Mouse (Mus musculus) liver, embryonic 16.5 days (tissue): ENCODE measurements around the gene Aktip. TPM values are rescaled to one million over a fixed set of nuclear protein-coding genes. Genes with fewer than 3 reads are reported as not detected.

Experiments used
- ATAC-seq: fragments of 200-750 bp; cut with Nextera tagmentation; 2 replicates; pipeline ENCODE4 v1.8.0; 2017; ENCODE audit warnings: low read depth, mild to moderate bottlenecking, moderate number of reproducible peaks, moderate library complexity
- H3K27ac ChIP-seq: fragments of 300-500 bp; sonication (generic); 2 replicates; pipeline ENCODE4 v1.5.1; 2014; ENCODE audit warnings: mild to moderate bottlenecking, low read length
- H3K27me3 ChIP-seq: fragments of 300-500 bp; sonication (generic); 2 replicates; pipeline ENCODE4 v1.6.1; 2014; ENCODE audit warnings: low read depth, low read length, mixed read lengths; ENCODE audit not compliant: control insufficient read depth, insufficient read depth
- H3K36me3 ChIP-seq: fragments of 300-500 bp; sonication (generic); 2 replicates; pipeline ENCODE4 v1.6.1; 2014; ENCODE audit warnings: mild to moderate bottlenecking; ENCODE audit not compliant: control insufficient read depth, insufficient read depth
- H3K4me1 ChIP-seq: fragments of 300-500 bp; sonication (generic); 2 replicates; pipeline ENCODE4 v1.6.1; 2014; ENCODE audit warnings: low read depth, low read length, mixed read lengths; ENCODE audit not compliant: control insufficient read depth
- H3K4me2 ChIP-seq: fragments of 300-500 bp; sonication (generic); 2 replicates; pipeline ENCODE4 v1.6.1; 2014; ENCODE audit warnings: low read depth, low read length, mixed read lengths
- H3K4me3 ChIP-seq: fragments of 300-500 bp; sonication (generic); 2 replicates; pipeline ENCODE4 v1.5.1; 2014; ENCODE audit warnings: low read depth, mild to moderate bottlenecking, low read length
- H3K9ac ChIP-seq: fragments of 300-500 bp; sonication (generic); 2 replicates; pipeline ENCODE4 v1.6.1; 2014; ENCODE audit warnings: low read depth, low read length
- H3K9me3 ChIP-seq: fragments of 300-500 bp; sonication (generic); replicated peaks from 2 replicates; pipeline ENCODE4 v1.6.1; 2016; ENCODE audit warnings: low read length; ENCODE audit not compliant: control insufficient read depth
- WGBS: fragments of 180-500 bp; shearing (Covaris S2); extraction: QIAGEN DNeasy Blood & Tissue Kit; methylation state at CpG from one replicate; pipeline ENCODE4 v1.1.7; 2014; ENCODE audit not compliant: insufficient replicate concordance; 5-methylcytosine and 5-hydroxymethylcytosine counted together
- polyA plus RNA-seq: library from polyadenylated mRNA; unstranded; fragments of >200 nt; fragmentation: Nextera tagmentation; extraction: Ambion mirVana; gene quantifications from 2 replicates; pipeline ENCODE4 v1.2.1, GENCODE M21; 2015

Aktip gene
- polyA plus RNA-seq, 1 experiment from 2014 or later, result 7.7 TPM

DNA sequence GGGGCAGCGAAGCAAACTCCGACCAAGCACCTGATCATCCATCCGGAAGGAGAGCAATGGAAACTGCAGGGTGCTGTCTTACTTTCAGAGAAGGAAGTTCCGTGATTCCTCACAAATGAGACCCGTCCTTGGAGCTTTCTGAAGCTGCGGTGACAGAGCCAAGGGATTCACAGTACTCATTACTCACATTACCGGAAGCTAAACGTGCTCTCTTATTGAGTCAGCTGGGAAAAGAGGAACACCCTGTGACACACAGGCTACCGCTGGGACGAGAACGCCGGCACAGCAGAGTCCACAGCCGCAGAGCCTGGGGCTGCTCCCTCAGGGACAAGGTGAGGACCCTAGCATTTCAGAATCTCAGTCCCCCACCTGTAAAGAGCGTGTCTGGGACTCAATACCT, 23.6 kb downstream of the Aktip start:
- ATAC-seq, result no peak
- Histone ChIP-seq H3K27ac (no peak overlapping the region), H3K4me3 (no peak overlapping the region), H3K4me1 (no peaks in the 10 kb centered on the region), H3K9ac (no peak overlapping the region), H3K9me3 (no peaks in the 10 kb centered on the region), H3K4me2 (no peak overlapping the region), H3K36me3 (no peaks in the 10 kb centered on the region), H3K27me3 (no peaks in the 10 kb centered on the region)
- 45% methylated on average over 14 of the region's 14 CpGs for WGBS

GRCm38 (mm10) chr8:91171605-91172004, 28.2 kb downstream of the Aktip start:
- H3K9me3 ChIP-seq, result no peaks in the 10 kb centered on the region
- H3K27ac ChIP-seq, result no peak overlapping the region
- H3K4me1 ChIP-seq, result no peaks in the 10 kb centered on the region
- 80% methylated on average over 13 of the region's 13 CpGs for WGBS
- no peaks in the 10 kb centered on the region for H3K36me3 ChIP-seq
- no peak overlapping the region for H3K4me3 ChIP-seq
- no peaks in the 10 kb centered on the region for H3K27me3 ChIP-seq
- H3K9ac ChIP-seq, result no peak overlapping the region
- no peak for ATAC-seq
- no peak overlapping the region for H3K4me2 ChIP-seq

- Histone ChIP-seq H3K4me2 (no peak overlapping the region), H3K9me3 (no peaks in the 10 kb centered on the region), H3K9ac (no peak overlapping the region), H3K27me3 (no peaks in the 10 kb centered on the region), H3K36me3 (no peaks in the 10 kb centered on the region), H3K4me1 (no peaks in the 10 kb centered on the region), H3K4me3 (no peak overlapping the region), H3K27ac (no peak overlapping the region)
- ATAC-seq, result no peak
- WGBS, result 67% methylated on average over 14 of the region's 14 CpGs
These were observed 28.9 kb downstream of the Aktip start for GRCm38 (mm10) chr8:91170914-91171313.

GRCm38 (mm10) chr8:91170152-91170551, 29.6 kb downstream of the Aktip start:
- 66% methylated on average over 6 of the region's 6 CpGs for WGBS
- Histone ChIP-seq H3K36me3 (no peaks in the 10 kb centered on the region), H3K4me1 (no peaks in the 10 kb centered on the region), H3K27ac (no peak overlapping the region), H3K27me3 (no peaks in the 10 kb centered on the region), H3K4me3 (no peak overlapping the region), H3K9me3 (no peaks in the 10 kb centered on the region), H3K9ac (no peak overlapping the region), H3K4me2 (no peak overlapping the region)
- ATAC-seq, result no peak

GRCm38 (mm10) chr8:91159959-91160800, 39.6 kb downstream of the Aktip start:
- no peak for ATAC-seq
- Histone ChIP-seq H3K36me3 (no peaks in the 10 kb centered on the region), H3K4me2 (no peak overlapping the region), H3K27ac (no peak overlapping the region), H3K4me3 (no peak overlapping the region), H3K27me3 (no peaks in the 10 kb centered on the region), H3K9me3 (no peaks in the 10 kb centered on the region), H3K4me1 (no peaks in the 10 kb centered on the region; the same call in 1 of the 2 replicates), H3K9ac (no peak overlapping the region)
- WGBS, result 37% methylated on average over 15 of the region's 15 CpGs

DNA sequence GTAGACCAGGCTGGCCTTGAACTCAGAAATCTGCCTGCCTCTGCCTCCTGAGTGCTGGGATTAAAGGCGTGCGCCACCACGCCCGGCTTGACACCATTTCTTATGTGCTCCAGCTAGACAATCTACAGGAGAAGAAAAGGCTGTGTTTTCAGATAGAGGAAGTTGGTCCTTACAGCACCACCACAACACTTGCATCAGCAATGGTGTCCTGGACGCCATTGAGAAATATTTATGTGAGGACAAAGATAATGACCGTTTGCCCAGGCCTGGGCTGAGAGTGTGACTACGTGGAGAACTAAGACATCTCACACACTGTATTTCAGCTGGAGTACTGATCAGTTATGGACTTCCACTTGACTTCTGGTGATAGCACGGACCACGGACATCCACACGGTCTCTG, 41.2 kb downstream of the Aktip start:
- H3K4me2 ChIP-seq, result no peak overlapping the region
- no peaks in the 10 kb centered on the region for H3K36me3 ChIP-seq
- H3K9ac ChIP-seq, result no peak overlapping the region
- H3K27me3 ChIP-seq, result no peaks in the 10 kb centered on the region
- ATAC-seq, result no peak
- H3K4me3 ChIP-seq, result no peak overlapping the region
- WGBS, result 59% methylated on average over 10 of the region's 10 CpGs
- no peaks in the 10 kb centered on the region for H3K9me3 ChIP-seq
- no peak overlapping the region for H3K27ac ChIP-seq
- no peaks in the 10 kb centered on the region; the same call in 1 of the 2 replicates for H3K4me1 ChIP-seq

DNA sequence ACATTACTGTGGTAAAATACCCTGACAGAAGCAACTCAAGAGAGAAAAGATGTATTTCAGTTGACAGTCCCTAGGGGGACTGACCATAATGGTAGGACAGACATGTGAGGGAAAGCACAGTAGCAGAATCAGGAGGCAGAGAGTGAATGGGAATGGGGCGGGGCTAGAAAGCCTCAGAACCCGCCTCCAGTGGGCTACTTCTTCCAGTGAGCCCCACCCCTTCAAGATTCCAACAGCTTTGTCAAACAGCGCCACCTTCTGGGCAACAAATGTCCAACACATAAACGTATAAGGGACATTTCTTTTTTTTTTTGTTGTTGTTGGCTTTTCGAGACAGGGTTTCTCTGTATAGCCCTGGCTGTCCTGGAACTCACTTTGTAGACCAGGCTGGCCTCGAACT, 45.2 kb downstream of the Aktip start:
- H3K4me2 ChIP-seq, result no peak overlapping the region
- no peak overlapping the region for H3K27ac ChIP-seq
- H3K27me3 ChIP-seq, result no peaks in the 10 kb centered on the region
- H3K9me3 ChIP-seq, result no peaks in the 10 kb centered on the region
- 37% methylated on average over 6 of the region's 6 CpGs for WGBS
- no peak for ATAC-seq
- H3K4me1 ChIP-seq, result no peaks in the 10 kb centered on the region
- H3K9ac ChIP-seq, result no peak overlapping the region
- H3K36me3 ChIP-seq, result no peaks in the 10 kb centered on the region
- no peak overlapping the region for H3K4me3 ChIP-seq

GRCm38 (mm10) chr8:91153831-91154230, 45.9 kb downstream of the Aktip start:
- Histone ChIP-seq H3K36me3 (no peaks in the 10 kb centered on the region), H3K27me3 (no peaks in the 10 kb centered on the region), H3K4me1 (no peaks in the 10 kb centered on the region), H3K9me3 (no peaks in the 10 kb centered on the region), H3K4me3 (no peak overlapping the region), H3K27ac (no peak overlapping the region), H3K9ac (no peak overlapping the region), H3K4me2 (no peak overlapping the region)
- 61% methylated on average over 3 of the region's 3 CpGs for WGBS
- ATAC-seq, result no peak

- no peak for ATAC-seq
- H3K4me3 ChIP-seq, result no peak overlapping the region
- no peak overlapping the region for H3K9ac ChIP-seq
- no peaks in the 10 kb centered on the region for H3K4me1 ChIP-seq
- no peak overlapping the region for H3K4me2 ChIP-seq
- H3K36me3 ChIP-seq, result no peaks in the 10 kb centered on the region
- no peak overlapping the region for H3K27ac ChIP-seq
- 69% methylated on average over 7 of the region's 7 CpGs for WGBS
- H3K27me3 ChIP-seq, result no peaks in the 10 kb centered on the region
- H3K9me3 ChIP-seq, result no peaks in the 10 kb centered on the region
These were observed 48.2 kb downstream of the Aktip start for GRCm38 (mm10) chr8:91151531-91151930.
